Mouse (Mus musculus) CH12.LX (cell line): ENCODE measurements around the gene Sf1.

Experiments used
- CTCF ChIP-seq, 2 experiments: IDR thresholded peaks in 1 of 2; conservative IDR thresholded peaks in 1 of 2; 2 replicates each; pipeline ENCODE4 v1.5.1; 2011 to 2012; ENCODE audit warnings: low read depth in 2 of 2, low read length in 2 of 2, improper control_type of control experiment in 1 of 2, inconsistent platforms in 1 of 2, mild to moderate bottlenecking in 1 of 2, moderate library complexity in 1 of 2
- HCFC1 ChIP-seq: IDR thresholded peaks from 2 replicates; pipeline ENCODE4 v1.6.1; 2012; ENCODE audit warnings: low read depth, mild to moderate bottlenecking, inconsistent platforms, low read length, improper control_type of control experiment
- JUN ChIP-seq: IDR thresholded peaks from 2 replicates; pipeline ENCODE4 v1.6.1; 2011; ENCODE audit warnings: low read depth, mild to moderate bottlenecking, low read length, improper control_type of control experiment, moderate library complexity; ENCODE audit not compliant: insufficient read depth
- JUND ChIP-seq: conservative IDR thresholded peaks from 2 replicates; pipeline ENCODE4 v1.6.1; 2011; ENCODE audit warnings: low read depth, low read length, improper control_type of control experiment
- POLR2A ChIP-seq: IDR thresholded peaks from 2 replicates; pipeline ENCODE4 v1.6.1; 2011; ENCODE audit warnings: low read depth, mild to moderate bottlenecking, improper control_type of control experiment, low read length
- POLR2AphosphoS2 ChIP-seq: IDR thresholded peaks from 2 replicates; pipeline ENCODE4 v1.6.1; 2011; ENCODE audit warnings: low read depth, low read length, improper control_type of control experiment
- SMC3 ChIP-seq: IDR thresholded peaks from 2 replicates; pipeline ENCODE4 v1.6.1; 2011; ENCODE audit warnings: low read depth, low read length, improper control_type of control experiment
- TCF12 ChIP-seq: IDR thresholded peaks from 2 replicates; pipeline ENCODE4 v1.6.1; 2014; ENCODE audit warnings: low read depth, mild to moderate bottlenecking, inconsistent platforms, low read length, improper control_type of control experiment

DNA sequence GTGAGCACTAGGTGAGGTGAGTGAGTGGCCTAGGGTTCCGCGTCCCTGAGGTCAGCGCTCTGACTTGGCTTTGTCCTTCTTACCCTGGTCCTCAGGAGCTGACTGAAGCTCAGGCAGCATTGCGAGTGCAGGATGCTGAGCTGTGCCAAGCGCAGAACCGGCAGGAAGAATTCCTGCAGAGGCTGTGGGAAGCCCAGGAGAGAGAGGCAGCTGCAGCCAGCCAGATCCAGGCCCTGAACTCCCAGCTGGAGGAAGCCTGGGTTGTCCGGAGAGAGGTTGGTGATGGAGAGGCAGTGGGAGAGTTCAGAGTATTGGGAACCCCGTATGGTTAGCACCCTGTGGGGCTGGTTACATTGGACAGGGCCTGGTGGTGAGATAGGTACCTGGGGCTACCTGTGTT lies 49.7 kb upstream of the Sf1 start:
- TF ChIP-seq TCF12 (no peak), HCFC1 (no peak), JUND (no peak), POLR2A (no peak), SMC3 (no peak), CTCF (conservative IDR thresholded peaks at IDR 0.05 in 1 of 2, IDR thresholded peaks at IDR 0.05 in 1 of 2; ENCODE audit: low read depth in 2 of 2, low read length in 2 of 2) (no peak), POLR2AphosphoS2 (no peak), JUN (no peak)
